Mouse (Mus musculus) limb, embryonic 14.5 days (tissue): ENCODE measurements at regions not wholly inside any gene's neighbourhood (a gene's known extent, or its start where the extent isn't known, plus 50 kb on each side); places are given as distances from the start of the nearest gene placed in this dataset.

ENCODE experiments used
- ATAC-seq: fragments of 200-750 bp; cut with Nextera tagmentation; 2 replicates; pipeline ENCODE4 v1.8.0; 2017; ENCODE audit warnings: low read depth, moderate number of reproducible peaks, moderate TSS enrichment; ENCODE audit not compliant: low FRiP score
- DNase-seq: peaks from one replicate; pipeline ENCODE4 v3.0.0-alpha.2; 2015; ENCODE audit warnings: low spot score
- H3K27ac ChIP-seq: fragments of 300-500 bp; sonication (generic); replicated peaks from 2 replicates; pipeline ENCODE4 v1.5.1; 2014; ENCODE audit warnings: low read depth, mild to moderate bottlenecking, low read length, moderate library complexity, mixed read lengths
- H3K27me3 ChIP-seq: fragments of 300-500 bp; sonication (generic); 2 replicates; pipeline ENCODE4 v1.6.1; 2014; ENCODE audit warnings: low read length, mixed read lengths; ENCODE audit not compliant: control insufficient read depth, insufficient read depth
- H3K36me3 ChIP-seq: fragments of 300-500 bp; sonication (generic); 2 replicates; pipeline ENCODE4 v1.6.1; 2014; ENCODE audit warnings: mild to moderate bottlenecking, low read length, moderate library complexity, mixed read lengths; ENCODE audit not compliant: control insufficient read depth, insufficient read depth
- H3K4me1 ChIP-seq: fragments of 300-500 bp; sonication (generic); 2 replicates; pipeline ENCODE4 v1.6.1; 2014; ENCODE audit warnings: antibody characterized with exemption, low read length, mixed read lengths; ENCODE audit not compliant: control insufficient read depth, insufficient read depth
- H3K4me2 ChIP-seq: fragments of 300-500 bp; sonication (generic); replicated peaks from 2 replicates; pipeline ENCODE4 v1.6.1; 2014; ENCODE audit warnings: low read depth, mild to moderate bottlenecking, low read length, moderate library complexity; ENCODE audit not compliant: severe bottlenecking
- H3K4me3 ChIP-seq: fragments of 300-500 bp; sonication (generic); replicated peaks from 2 replicates; pipeline ENCODE4 v1.5.1; 2014; ENCODE audit warnings: low read length
- H3K9ac ChIP-seq: fragments of 300-500 bp; sonication (generic); 2 replicates; pipeline ENCODE4 v1.6.1; 2014; ENCODE audit warnings: mild to moderate bottlenecking, low read depth, low read length, moderate library complexity; ENCODE audit not compliant: severe bottlenecking
- H3K9me3 ChIP-seq: fragments of 300-500 bp; sonication (generic); 2 replicates; pipeline ENCODE4 v1.6.1; 2016; ENCODE audit warnings: low read length; ENCODE audit not compliant: control insufficient read depth
- POLR2A ChIP-seq: fragments of 200-500 bp; IDR thresholded peaks from 2 replicates; pipeline ENCODE4 v1.8.0; 2012; ENCODE audit warnings: inconsistent platforms, mild to moderate bottlenecking, moderate library complexity, borderline replicate concordance; ENCODE audit not compliant: insufficient read depth, insufficient read length; ENCODE audit errors: extremely low read depth
- whole genome bisulfite sequencing: fragments of 180-500 bp; shearing (Covaris S2); extraction: QIAGEN DNeasy Blood & Tissue Kit; methylation state at CpG from one replicate; pipeline ENCODE4 v1.1.7; 2014; 5-methylcytosine and 5-hydroxymethylcytosine counted together

DNA sequence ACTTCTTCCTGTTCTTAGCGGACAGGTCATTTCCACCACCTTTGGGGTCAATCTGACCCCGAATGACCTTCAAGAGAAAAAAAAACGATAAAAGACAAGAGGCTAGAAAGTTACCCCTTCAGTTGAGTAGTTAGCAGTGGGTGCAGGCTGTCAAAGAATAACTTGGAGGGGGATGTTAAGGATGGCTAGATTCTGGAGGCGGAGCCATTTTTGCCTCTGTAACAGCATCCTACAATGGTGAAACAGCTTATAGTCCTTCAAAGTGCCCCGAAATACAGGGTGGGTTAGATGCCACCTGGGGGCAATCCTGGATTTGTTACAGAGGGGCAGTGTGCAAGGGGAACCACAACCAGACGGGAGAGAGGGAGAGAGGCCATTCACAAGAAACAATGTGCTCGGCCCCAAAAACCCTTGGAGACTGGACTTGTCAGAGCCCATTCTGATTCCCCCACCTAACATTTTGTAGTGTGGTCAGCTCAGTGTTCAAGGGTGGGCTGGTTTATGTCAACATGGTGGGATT lies 79.1 kb downstream of the Cd83 start:
- no peak for TF ChIP-seq POLR2A
- H3K4me1 ChIP-seq = peaks cover 35% of the 10 kb centered on the region
- H3K36me3 ChIP-seq = no peaks in the 10 kb centered on the region
- H3K27me3 ChIP-seq = no peaks in the 10 kb centered on the region
- no peaks in the 10 kb centered on the region for H3K9me3 ChIP-seq
- WGBS = 76% methylated on average over 7 of the region's 7 CpGs
- no peak for ATAC-seq
- no peak for DNase-seq
- no peak overlapping the region for H3K9ac ChIP-seq
- no peak overlapping the region for H3K4me3 ChIP-seq
- H3K27ac ChIP-seq = 0 out of 2 replicates have a peak overlapping the region, but pooled peaks have one; percentile 52
- peak overlapping the region; percentile 61; the same call in 1 of the 2 replicates for H3K4me2 ChIP-seq

DNA sequence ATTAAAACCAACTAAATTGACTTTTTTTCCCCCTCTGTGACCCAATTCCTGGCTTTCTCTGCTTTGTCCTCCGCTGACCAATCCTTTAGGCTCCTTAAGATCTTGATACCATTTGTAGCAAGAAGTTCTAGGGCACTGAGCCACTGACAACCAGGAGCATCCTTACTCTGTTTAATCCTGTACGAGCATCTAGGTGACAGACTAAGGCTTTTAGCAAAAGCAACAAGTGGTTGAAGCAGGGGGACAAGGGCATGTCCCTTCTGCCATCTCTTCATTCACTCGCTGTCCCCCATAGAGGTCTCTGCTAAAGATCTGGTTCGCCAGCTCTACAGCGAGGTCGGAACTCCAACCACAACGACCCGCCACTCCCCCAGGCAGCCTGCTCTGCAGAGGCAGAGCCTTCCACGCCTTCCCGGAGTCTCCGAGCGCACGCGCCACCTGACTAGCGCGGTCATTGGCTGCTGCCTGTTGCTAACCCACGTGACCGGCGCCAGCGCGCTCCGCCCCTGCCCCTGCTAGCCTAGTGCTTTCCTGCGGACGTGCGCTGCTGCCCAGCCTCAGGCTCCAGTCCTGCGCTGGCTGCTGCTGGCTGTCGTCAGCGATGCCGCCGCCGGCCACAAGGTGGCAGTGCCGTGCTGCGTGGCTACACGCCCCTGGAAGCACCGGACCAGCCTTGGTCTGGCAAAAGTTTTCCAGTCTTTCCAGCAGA lies 79.7 kb downstream of the Cd83 start:
- TF ChIP-seq POLR2A = peak; percentile 80; the same call in 1 of the 2 replicates
- H3K36me3 ChIP-seq = no peaks in the 10 kb centered on the region
- peak overlapping the region; percentile 61 for H3K4me2 ChIP-seq
- ATAC-seq = peak; percentile 99
- WGBS = 3% methylated on average over 35 of the region's 35 CpGs
- DNase-seq = peak; percentile 98
- peak overlapping the region; percentile 52 for H3K27ac ChIP-seq
- peaks cover 35% of the 10 kb centered on the region for H3K4me1 ChIP-seq
- H3K9ac ChIP-seq = peak overlapping the region; percentile 21; the same call in 1 of the 2 replicates
- H3K27me3 ChIP-seq = no peaks in the 10 kb centered on the region
- H3K4me3 ChIP-seq = peak overlapping the region; percentile 28
- H3K9me3 ChIP-seq = no peaks in the 10 kb centered on the region

DNA sequence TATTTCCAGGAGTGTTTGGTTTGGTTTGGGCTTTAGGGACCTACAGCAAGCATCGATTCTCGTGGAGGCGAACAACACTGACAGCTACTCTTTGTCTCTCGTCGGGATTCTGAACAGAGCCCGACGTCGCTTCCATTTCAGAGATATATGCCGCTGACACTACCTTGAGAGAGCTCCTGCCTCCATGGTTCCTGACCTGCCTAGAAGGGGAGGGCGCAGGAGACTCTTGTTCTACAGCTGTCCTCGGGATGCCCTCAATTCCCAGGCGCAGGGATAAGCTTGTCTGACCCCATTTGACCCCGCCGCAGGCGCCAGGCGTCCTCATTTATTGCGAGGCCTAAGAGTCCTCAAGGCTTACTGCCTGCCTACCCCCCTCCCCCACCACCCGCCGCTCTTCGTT lies 80.5 kb downstream of the Cd83 start:
- H3K27ac ChIP-seq = 0 out of 2 replicates have a peak overlapping the region, but pooled peaks have one; percentile 27
- peak overlapping the region; percentile 17; the same call in 1 of the 2 replicates for H3K9ac ChIP-seq
- 4% methylated on average over 20 of the region's 20 CpGs for WGBS
- no peaks in the 10 kb centered on the region for H3K36me3 ChIP-seq
- H3K27me3 ChIP-seq = no peaks in the 10 kb centered on the region
- ATAC-seq (peak; percentile 8; the same call in 1 of the 2 replicates), DNase-seq (no peak)
- TF ChIP-seq POLR2A = no peak
- peaks cover 35% of the 10 kb centered on the region for H3K4me1 ChIP-seq
- H3K9me3 ChIP-seq = no peaks in the 10 kb centered on the region
- H3K4me2 ChIP-seq = peak overlapping the region; percentile 61
- H3K4me3 ChIP-seq = peak overlapping the region; percentile 28

DNA sequence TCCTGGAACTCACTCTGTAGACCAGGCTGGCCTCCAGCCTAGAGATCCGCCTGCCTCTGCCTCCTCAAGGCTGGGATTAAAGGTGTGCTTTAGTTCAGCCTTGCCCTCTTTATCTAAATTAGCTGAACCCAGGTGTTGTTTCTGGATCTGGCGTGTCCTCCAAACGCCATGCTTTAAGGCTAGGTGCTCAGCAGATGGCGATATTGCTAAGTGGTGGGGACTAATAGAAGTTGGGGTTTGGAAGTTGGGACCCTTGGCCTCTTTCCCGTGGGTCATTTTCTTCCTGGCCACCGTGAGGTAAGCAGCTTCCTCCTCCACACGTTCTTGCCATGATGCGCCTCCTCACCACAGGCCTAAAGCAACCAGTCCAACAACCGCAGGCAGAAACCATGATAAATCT lies 91.3 kb downstream of the Cd83 start:
- H3K27ac ChIP-seq = no peak overlapping the region
- H3K4me3 ChIP-seq = no peak overlapping the region
- ATAC-seq (no peak), DNase-seq (no peak)
- no peaks in the 10 kb centered on the region for H3K27me3 ChIP-seq
- no peak overlapping the region for H3K9ac ChIP-seq
- no peak for TF ChIP-seq POLR2A
- H3K4me1 ChIP-seq = peaks cover 14% of the 10 kb centered on the region
- WGBS = 87% methylated on average over 9 of the region's 9 CpGs
- no peaks in the 10 kb centered on the region for H3K9me3 ChIP-seq
- no peak overlapping the region for H3K4me2 ChIP-seq
- H3K36me3 ChIP-seq = no peaks in the 10 kb centered on the region

DNA sequence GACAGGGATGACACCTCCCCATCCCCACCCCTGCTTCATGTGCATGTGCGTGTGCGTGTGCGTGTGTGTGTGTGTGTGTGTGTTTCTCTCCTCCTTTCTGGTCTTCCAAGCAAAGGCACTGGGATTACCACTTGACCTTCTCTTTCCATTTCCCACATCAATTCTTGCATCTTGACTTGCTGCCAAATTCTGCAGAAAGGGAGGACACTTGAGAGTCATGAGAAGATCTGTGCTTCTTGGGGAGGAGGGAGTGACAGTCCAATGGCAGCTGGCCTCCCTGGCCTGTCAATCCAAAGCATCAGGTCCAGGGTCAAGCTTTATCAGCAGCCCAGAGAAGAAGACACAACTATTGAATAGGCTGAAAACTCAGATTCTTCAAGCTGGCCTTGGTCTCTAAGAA lies 102.7 kb downstream of the Cd83 start:
- no peak for TF ChIP-seq POLR2A
- Histone ChIP-seq H3K9me3 (no peaks in the 10 kb centered on the region), H3K27ac (no peak overlapping the region), H3K27me3 (no peaks in the 10 kb centered on the region), H3K36me3 (no peaks in the 10 kb centered on the region), H3K9ac (no peak overlapping the region), H3K4me3 (no peak overlapping the region), H3K4me2 (no peak overlapping the region), H3K4me1 (peaks cover 6% of the 10 kb centered on the region)
- no peak for ATAC-seq
- 95% methylated on average over 3 of the region's 3 CpGs for WGBS
- no peak for DNase-seq

DNA sequence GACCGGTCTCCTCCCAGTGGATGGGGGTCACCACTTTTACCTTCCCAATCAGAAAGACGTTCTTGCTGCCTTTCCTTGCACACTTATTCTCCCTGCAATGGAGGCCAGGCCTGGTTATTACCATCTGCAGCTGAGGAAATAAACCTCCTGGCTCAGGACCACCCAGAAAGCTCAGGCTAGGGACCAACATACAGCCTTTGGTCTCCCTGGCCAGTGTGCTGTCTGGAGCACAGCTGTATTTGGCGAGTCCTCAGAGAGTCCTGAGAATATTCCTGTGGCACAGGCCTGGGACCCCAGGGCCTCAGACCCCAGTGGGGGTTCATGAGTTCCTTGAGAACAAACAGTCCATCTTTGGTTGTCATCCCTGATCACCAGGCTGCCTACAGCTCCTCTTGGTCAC lies 107.4 kb downstream of the Cd83 start:
- H3K27ac ChIP-seq = no peak overlapping the region
- DNase-seq = peak; percentile 16
- 37% methylated on average over 3 of the region's 3 CpGs for WGBS
- H3K9me3 ChIP-seq = no peaks in the 10 kb centered on the region
- no peak for TF ChIP-seq POLR2A
- H3K4me1 ChIP-seq = peaks cover 9% of the 10 kb centered on the region
- no peaks in the 10 kb centered on the region for H3K36me3 ChIP-seq
- H3K27me3 ChIP-seq = no peaks in the 10 kb centered on the region
- no peak overlapping the region for H3K4me3 ChIP-seq
- no peak overlapping the region for H3K4me2 ChIP-seq
- ATAC-seq = peak; percentile 57
- H3K9ac ChIP-seq = no peak overlapping the region
